Mouse (Mus musculus) stomach, postnatal 0 days (tissue): Measurements from ENCODE around the gene Pold2. TPM values are rescaled to one million over a fixed set of nuclear protein-coding genes. Genes with fewer than 3 reads are reported as not detected.

Experiments used
- ATAC-seq: fragments of 200-750 bp; cut with Nextera tagmentation; 2 replicates; pipeline ENCODE4 v1.8.0; 2017; ENCODE audit not compliant: low FRiP score, low TSS enrichment
- DNase-seq: peaks from one replicate; pipeline ENCODE4 v3.0.0-alpha.2; 2016; ENCODE audit warnings: low spot score
- H3K27ac ChIP-seq: fragments of 300-500 bp; sonication (generic); replicated peaks from 2 replicates; pipeline ENCODE4 v1.5.1; 2014; ENCODE audit warnings: mild to moderate bottlenecking, control low read depth
- H3K27me3 ChIP-seq: fragments of 300-500 bp; sonication (generic); 2 replicates; pipeline ENCODE4 v1.6.1; 2014; ENCODE audit warnings: low read length; ENCODE audit not compliant: control insufficient read depth, insufficient read depth
- H3K36me3 ChIP-seq: fragments of 300-500 bp; sonication (generic); 2 replicates; pipeline ENCODE4 v1.6.1; 2014; ENCODE audit warnings: low read length, mixed read lengths; ENCODE audit not compliant: control insufficient read depth, insufficient read depth
- H3K4me1 ChIP-seq: fragments of 300-500 bp; sonication (generic); replicated peaks from 2 replicates; pipeline ENCODE4 v1.6.1; 2014; ENCODE audit warnings: antibody characterized with exemption; ENCODE audit not compliant: control insufficient read depth, insufficient read depth
- H3K4me2 ChIP-seq: fragments of 300-500 bp; sonication (generic); replicated peaks from 2 replicates; pipeline ENCODE4 v1.6.1; 2014; ENCODE audit warnings: low read depth, mild to moderate bottlenecking, control low read depth, moderate library complexity
- H3K4me3 ChIP-seq: fragments of 300-500 bp; sonication (generic); 2 replicates; pipeline ENCODE4 v1.5.1; 2014; ENCODE audit warnings: low read depth, low read length, control low read depth
- H3K9ac ChIP-seq: fragments of 300-500 bp; sonication (generic); 2 replicates; pipeline ENCODE4 v1.6.1; 2014; ENCODE audit warnings: mild to moderate bottlenecking, low read length, control low read depth, mixed read lengths
- H3K9me3 ChIP-seq: fragments of 300-500 bp; sonication (generic); 2 replicates; pipeline ENCODE4 v1.6.1; 2016; ENCODE audit warnings: low read length; ENCODE audit not compliant: control insufficient read depth
- CTCF ChIP-seq: IDR thresholded peaks from 2 replicates; pipeline ENCODE4 v1.5.1; 2016; ENCODE audit warnings: antibody characterized with exemption, low read depth, mild to moderate bottlenecking, moderate library complexity
- EP300 ChIP-seq: optimal IDR thresholded peaks from 2 replicates; pipeline ENCODE3; 2016; ENCODE audit warnings: antibody characterized with exemption
- polyA plus RNA-seq: library from polyadenylated mRNA; unstranded; fragments of >200 nt; fragmentation: Nextera tagmentation; extraction: Ambion mirVana; gene quantifications from 2 replicates; pipeline ENCODE4 v1.2.1, GENCODE M21; 2015

Pold2 gene
- polyA plus RNA-seq, 1 experiment from 2014 or later, result 51.1 TPM

DNA sequence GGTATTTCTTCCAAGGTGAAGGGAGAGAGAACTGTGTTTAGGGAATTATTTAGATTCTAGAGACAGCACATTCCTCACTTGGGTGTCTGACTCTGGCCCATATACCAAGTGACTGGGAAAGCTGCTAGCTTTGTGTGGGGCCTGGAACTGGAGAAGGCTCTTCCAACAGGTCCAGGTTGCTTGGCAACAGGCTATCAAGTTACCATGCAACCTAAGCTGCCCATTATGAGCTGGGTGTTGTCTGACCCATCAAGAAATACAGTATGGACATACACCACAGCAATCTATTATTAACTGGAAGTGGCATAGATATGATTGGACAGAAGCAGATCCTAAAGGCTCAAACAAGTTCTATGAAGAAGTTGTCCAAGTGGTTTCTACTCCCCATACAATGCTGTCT is 52.7 kb downstream of the Pold2 start:
- H3K36me3 ChIP-seq, result peaks cover 13% of the 10 kb centered on the region
- H3K4me2 ChIP-seq, result no peak overlapping the region
- no peak overlapping the region for H3K27ac ChIP-seq
- no peaks in the 10 kb centered on the region for H3K9me3 ChIP-seq
- DNase-seq (no peak), ATAC-seq (no peak)
- H3K9ac ChIP-seq, result no peak overlapping the region
- H3K4me1 ChIP-seq, result no peaks in the 10 kb centered on the region
- no peak overlapping the region for H3K4me3 ChIP-seq
- TF ChIP-seq EP300 (no peak), CTCF (no peak)
- no peaks in the 10 kb centered on the region for H3K27me3 ChIP-seq

Other genes starting within 250 kb of the Pold2 start
- gene Mrps24, start 162.6 kb downstream of the Pold2 start, polyA plus RNA-seq, result 219 and 225 TPM in 2 replicates
- gene Urgcp, start 115.9 kb downstream of the Pold2 start, polyA plus RNA-seq, result 14.1 and 15.4 TPM in 2 replicates
- 99.8 and 104 TPM in 2 replicates for gene Dbnl, start 89.8 kb downstream of the Pold2 start, polyA plus RNA-seq
- 2.8 and 3.9 TPM in 2 replicates for gene Pgam2, start 74.6 kb downstream of the Pold2 start, polyA plus RNA-seq
- gene Polm, start 40.3 kb downstream of the Pold2 start, polyA plus RNA-seq, result 5.7 and 6.3 TPM in 2 replicates
- 19.6 and 21.9 TPM in 2 replicates for gene Aebp1, start 16.3 kb downstream of the Pold2 start, polyA plus RNA-seq
- gene Myl7, start 20.5 kb upstream of the Pold2 start, polyA plus RNA-seq, result 147 and 150 TPM in 2 replicates
- gene Gck, start 71.8 kb upstream of the Pold2 start, polyA plus RNA-seq, result 1.9 and 2.0 TPM in 2 replicates
- gene Ykt6, start 77.4 kb upstream of the Pold2 start, polyA plus RNA-seq, result 47.0 and 47.7 TPM in 2 replicates
- gene Camk2b, start 188.1 kb upstream of the Pold2 start, polyA plus RNA-seq, result 4.0 and 4.2 TPM in 2 replicates